Mouse (Mus musculus): ENCODE measurements around the gene Olfr1148. TPM values are rescaled to one million over a fixed set of nuclear protein-coding genes. Genes with fewer than 3 reads are reported as not detected.

Gene Olfr1148
- polyA plus RNA-seq (2015; fragmentation: Nextera tagmentation; extraction: Ambion mirVana): not detected in 2 replicates

DNA sequence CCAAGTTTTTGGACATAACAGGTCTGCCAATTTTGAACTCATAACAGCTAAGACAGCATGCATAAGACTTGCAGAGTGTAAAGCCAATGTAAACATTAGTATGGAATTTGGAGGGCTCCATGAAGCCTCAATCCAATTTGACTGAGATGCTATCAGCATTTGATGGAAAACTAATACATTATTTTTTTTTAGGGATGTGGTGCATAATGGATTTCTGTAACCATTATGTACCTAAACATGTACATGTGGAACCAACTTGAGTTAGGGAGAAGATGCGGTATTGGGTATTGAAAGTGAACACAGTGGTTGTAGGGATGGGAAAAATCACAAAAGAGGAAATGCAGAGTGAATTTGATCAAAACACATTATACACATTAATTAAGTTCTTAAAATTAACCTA is at the start of gene Olfr1148:
TSS of gene Olfr1148 (plus strand) at position 301 of the 400 bp plus-strand sequence.
- Histone ChIP-seq H3K4me2 (ENCODE audit: low read length) (no peak within 1 kb of the TSS), H3K9ac (ENCODE audit: low read depth, low read length) (no peak within 1 kb of the TSS), H3K4me3 (ENCODE audit: low read length) (no peak within 1 kb of the TSS), H3K9me3 (ENCODE audit: control insufficient read depth, low read length) (no peaks in the 10 kb centered on the region), H3K4me1 (ENCODE audit: control insufficient read depth, insufficient read depth, low read depth, low read length) (no peaks in the 10 kb centered on the region), H3K36me3 (ENCODE audit: control insufficient read depth, insufficient read depth, low read length) (no peaks in the 10 kb centered on the region), H3K27me3 (replicated peaks; ENCODE audit: control insufficient read depth, insufficient read depth, low read length) (no peaks in the 10 kb centered on the region), H3K27ac (ENCODE audit: low read depth, low read length) (no peak within 1 kb of the TSS)
- WGBS: 95% methylated on average over 1 of the region's 1 CpGs
- ATAC-seq: no peak

DNA sequence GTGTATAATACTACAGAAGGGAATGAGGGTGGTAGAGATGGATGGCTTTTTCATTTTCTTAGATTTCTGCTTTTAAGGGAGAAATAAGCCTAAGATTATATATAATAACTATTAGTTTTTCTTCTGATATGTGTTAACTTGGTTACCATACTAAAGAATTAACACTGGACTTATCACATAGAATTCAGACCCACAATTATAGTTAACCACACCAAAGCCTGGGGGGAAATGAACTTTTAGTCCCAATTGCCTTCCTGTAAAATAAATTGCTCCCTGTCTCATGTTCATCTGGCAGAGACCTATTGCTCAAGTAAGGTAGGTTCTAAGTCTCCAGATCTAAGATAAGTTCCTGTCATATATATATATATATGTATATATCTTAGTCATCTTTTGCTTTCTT is 30.0 kb upstream of the Olfr1148 start, which contains the start of gene Olfr1143:
TSS of gene Olfr1143 (plus strand) at position 301 of the 400 bp plus-strand sequence.
- Histone ChIP-seq H3K27me3 (replicated peaks; ENCODE audit: control insufficient read depth, insufficient read depth, low read length) (no peaks in the 10 kb centered on the region), H3K27ac (ENCODE audit: low read depth, low read length) (no peak within 1 kb of the TSS), H3K4me3 (ENCODE audit: low read length) (no peak within 1 kb of the TSS), H3K4me2 (ENCODE audit: low read length) (no peak within 1 kb of the TSS), H3K9me3 (ENCODE audit: control insufficient read depth, low read length) (no peaks in the 10 kb centered on the region), H3K36me3 (ENCODE audit: control insufficient read depth, insufficient read depth, low read length) (no peaks in the 10 kb centered on the region), H3K4me1 (ENCODE audit: control insufficient read depth, insufficient read depth, low read depth, low read length) (no peaks in the 10 kb centered on the region), H3K9ac (ENCODE audit: low read depth, low read length) (no peak within 1 kb of the TSS)
- no peak for ATAC-seq

DNA sequence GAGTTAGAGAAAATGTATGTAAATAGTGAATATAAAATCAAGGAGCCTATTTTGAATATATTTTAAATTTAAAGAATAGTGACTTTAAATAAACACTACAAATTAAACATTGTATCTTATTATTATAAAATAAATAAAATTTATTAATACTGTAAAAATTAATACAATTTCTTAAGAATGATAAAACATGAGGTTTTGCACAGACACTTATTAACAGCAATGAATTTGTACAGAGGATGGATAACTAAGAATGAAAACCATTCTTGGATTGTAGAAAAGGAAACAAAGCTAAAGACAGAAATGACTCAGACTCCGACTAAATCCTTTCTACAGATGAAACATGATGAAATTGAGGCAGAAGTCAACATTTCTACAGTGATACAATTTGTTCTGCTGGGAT is 20.8 kb upstream of the Olfr1148 start, which contains the start of gene Olfr1145:
TSS of gene Olfr1145 (plus strand) at position 301 of the 400 bp plus-strand sequence.
- Histone ChIP-seq H3K4me1 (ENCODE audit: control insufficient read depth, insufficient read depth, low read depth, low read length) (no peaks in the 10 kb centered on the region), H3K9ac (ENCODE audit: low read depth, low read length) (no peak within 1 kb of the TSS), H3K36me3 (ENCODE audit: control insufficient read depth, insufficient read depth, low read length) (no peaks in the 10 kb centered on the region), H3K4me3 (ENCODE audit: low read length) (no peak within 1 kb of the TSS), H3K27ac (ENCODE audit: low read depth, low read length) (no peak within 1 kb of the TSS), H3K27me3 (replicated peaks; ENCODE audit: control insufficient read depth, insufficient read depth, low read length) (no peaks in the 10 kb centered on the region), H3K4me2 (ENCODE audit: low read length) (no peak within 1 kb of the TSS), H3K9me3 (ENCODE audit: control insufficient read depth, low read length) (no peaks in the 10 kb centered on the region)
- ATAC-seq: no peak
- WGBS: 80% methylated on average over 1 of the region's 1 CpGs

DNA sequence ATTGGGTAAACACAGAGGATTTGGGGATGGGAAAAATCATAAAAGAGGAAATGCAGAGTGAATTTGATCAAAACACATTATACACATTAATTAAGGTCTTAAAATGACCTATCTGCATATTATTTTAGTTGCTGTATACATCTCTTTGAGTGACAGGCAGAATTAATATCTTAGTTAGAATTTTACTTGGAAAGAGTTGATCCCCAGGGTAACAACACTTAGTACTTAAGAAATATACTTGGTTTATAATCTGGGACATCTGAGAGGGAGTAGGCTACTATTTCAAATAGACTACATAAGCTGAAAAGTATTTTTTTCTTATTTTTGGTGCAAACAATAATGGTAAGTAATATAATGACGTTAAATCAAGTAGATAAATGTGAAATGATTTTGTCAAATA is 13.4 kb downstream of the Olfr1148 start, which contains the start of gene Olfr1150-ps1:
TSS of gene Olfr1150-ps1 (plus strand) at position 301 of the 400 bp plus-strand sequence.
- Histone ChIP-seq H3K4me1 (ENCODE audit: control insufficient read depth, insufficient read depth, low read depth, low read length) (no peaks in the 10 kb centered on the region), H3K27ac (ENCODE audit: low read depth, low read length) (no peak within 1 kb of the TSS), H3K4me2 (ENCODE audit: low read length) (no peak within 1 kb of the TSS), H3K9me3 (ENCODE audit: control insufficient read depth, low read length) (no peaks in the 10 kb centered on the region), H3K4me3 (ENCODE audit: low read length) (no peak within 1 kb of the TSS), H3K27me3 (replicated peaks; ENCODE audit: control insufficient read depth, insufficient read depth, low read length) (no peaks in the 10 kb centered on the region), H3K9ac (ENCODE audit: low read depth, low read length) (no peak within 1 kb of the TSS), H3K36me3 (ENCODE audit: control insufficient read depth, insufficient read depth, low read length) (no peaks in the 10 kb centered on the region)
- no peak for ATAC-seq
- WGBS: 81% methylated on average over 1 of the region's 1 CpGs

DNA sequence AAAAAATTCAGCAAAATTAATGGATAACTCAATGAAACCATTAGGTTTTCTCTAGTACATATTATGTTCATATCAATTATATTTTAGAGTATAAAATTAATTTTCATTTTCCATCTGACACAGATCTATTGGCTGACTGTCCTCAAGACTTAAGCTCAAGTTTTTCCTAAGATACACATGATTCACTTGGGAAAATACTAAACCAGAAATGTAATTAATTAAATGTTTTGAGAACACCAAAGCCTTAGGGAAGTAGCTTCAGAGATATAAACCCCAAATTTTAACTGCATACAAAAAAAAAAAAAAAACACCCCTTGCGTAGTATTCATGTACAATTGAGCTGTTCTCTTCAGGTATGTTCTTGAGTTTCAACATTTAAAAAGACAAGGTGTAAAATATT is 25.2 kb downstream of the Olfr1148 start, which contains the start of gene Olfr1151:
TSS of gene Olfr1151 (plus strand) at position 301 of the 400 bp plus-strand sequence.
- Histone ChIP-seq H3K9ac (ENCODE audit: low read depth, low read length) (no peak within 1 kb of the TSS), H3K27ac (ENCODE audit: low read depth, low read length) (no peak within 1 kb of the TSS), H3K36me3 (ENCODE audit: control insufficient read depth, insufficient read depth, low read length) (no peaks in the 10 kb centered on the region), H3K4me2 (ENCODE audit: low read length) (no peak within 1 kb of the TSS), H3K27me3 (replicated peaks; ENCODE audit: control insufficient read depth, insufficient read depth, low read length) (no peaks in the 10 kb centered on the region), H3K9me3 (ENCODE audit: control insufficient read depth, low read length) (no peaks in the 10 kb centered on the region), H3K4me1 (ENCODE audit: control insufficient read depth, insufficient read depth, low read depth, low read length) (no peaks in the 10 kb centered on the region), H3K4me3 (ENCODE audit: low read length) (no peak within 1 kb of the TSS)
- 76% methylated on average over 1 of the region's 1 CpGs for WGBS
- no peak for ATAC-seq

DNA sequence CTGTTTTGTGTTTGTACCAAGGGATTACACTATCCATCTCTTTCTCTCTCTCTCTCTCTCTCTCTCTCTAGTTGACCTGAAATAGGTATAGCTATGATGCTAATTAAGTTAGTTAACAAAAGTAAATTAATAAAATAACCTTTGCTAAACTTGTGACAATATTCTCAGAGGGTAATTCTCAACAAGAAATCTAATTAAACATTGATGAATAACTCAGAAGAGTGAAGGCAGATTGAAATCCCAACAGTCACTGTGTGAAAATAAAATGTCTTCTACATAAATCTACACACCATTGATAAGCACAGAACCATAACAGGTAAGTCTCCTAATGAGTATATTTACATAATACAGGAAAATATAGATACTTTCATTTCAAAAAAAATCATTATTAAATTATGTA is 35.9 kb downstream of the Olfr1148 start, which contains the start of gene Olfr1152:
TSS of gene Olfr1152 (plus strand) at position 301 of the 400 bp plus-strand sequence.
- Histone ChIP-seq H3K27me3 (replicated peaks; ENCODE audit: control insufficient read depth, insufficient read depth, low read length) (no peaks in the 10 kb centered on the region), H3K4me3 (ENCODE audit: low read length) (no peak within 1 kb of the TSS), H3K4me2 (ENCODE audit: low read length) (no peak within 1 kb of the TSS), H3K4me1 (ENCODE audit: control insufficient read depth, insufficient read depth, low read depth, low read length) (no peaks in the 10 kb centered on the region), H3K36me3 (ENCODE audit: control insufficient read depth, insufficient read depth, low read length) (no peaks in the 10 kb centered on the region), H3K9ac (ENCODE audit: low read depth, low read length) (no peak within 1 kb of the TSS), H3K27ac (ENCODE audit: low read depth, low read length) (no peak within 1 kb of the TSS), H3K9me3 (ENCODE audit: control insufficient read depth, low read length) (no peaks in the 10 kb centered on the region)
- no peak for ATAC-seq

Other genes with a start within 250 kb of the Olfr1148 start
- gene Olfr1130, start 224.3 kb upstream of the Olfr1148 start, polyA plus RNA-seq (2015; fragmentation: Nextera tagmentation; extraction: Ambion mirVana): not detected in 2 replicates
- gene Olfr1131, start 203.4 kb upstream of the Olfr1148 start, polyA plus RNA-seq (2015; fragmentation: Nextera tagmentation; extraction: Ambion mirVana): not detected in 2 replicates
- gene Olfr1132, start 193.0 kb upstream of the Olfr1148 start, polyA plus RNA-seq (2015; fragmentation: Nextera tagmentation; extraction: Ambion mirVana): not detected in 2 replicates
- gene Olfr1133, start 183.2 kb upstream of the Olfr1148 start, polyA plus RNA-seq (2015; fragmentation: Nextera tagmentation; extraction: Ambion mirVana): not detected in 2 replicates
- not detected in 2 replicates for gene Olfr1134, start 172.1 kb upstream of the Olfr1148 start, polyA plus RNA-seq (2015; fragmentation: Nextera tagmentation; extraction: Ambion mirVana)
- not detected in 2 replicates for gene Olfr1135, start 156.9 kb upstream of the Olfr1148 start, polyA plus RNA-seq (2015; fragmentation: Nextera tagmentation; extraction: Ambion mirVana)
- gene Olfr1136, start 136.6 kb upstream of the Olfr1148 start, polyA plus RNA-seq (2015; fragmentation: Nextera tagmentation; extraction: Ambion mirVana): not detected in 2 replicates
- not detected in 2 replicates for gene Olfr1137, start 117.4 kb upstream of the Olfr1148 start, polyA plus RNA-seq (2015; fragmentation: Nextera tagmentation; extraction: Ambion mirVana)
- gene Olfr1138, start 90.6 kb upstream of the Olfr1148 start, polyA plus RNA-seq (2015; fragmentation: Nextera tagmentation; extraction: Ambion mirVana): not detected in 2 replicates
- gene Olfr1140, start 86.8 kb upstream of the Olfr1148 start, polyA plus RNA-seq (2015; fragmentation: Nextera tagmentation; extraction: Ambion mirVana): not detected in 2 replicates
- gene Olfr1141, start 76.5 kb upstream of the Olfr1148 start, polyA plus RNA-seq (2015; fragmentation: Nextera tagmentation; extraction: Ambion mirVana): not detected in 2 replicates
- not detected in 2 replicates for gene Olfr152, start 51.0 kb upstream of the Olfr1148 start, polyA plus RNA-seq (2015; fragmentation: Nextera tagmentation; extraction: Ambion mirVana)
- gene Olfr1143, start 29.9 kb upstream of the Olfr1148 start, polyA plus RNA-seq (2015; fragmentation: Nextera tagmentation; extraction: Ambion mirVana): not detected in 2 replicates
- not detected in 2 replicates for gene Olfr1145, start 20.7 kb upstream of the Olfr1148 start, polyA plus RNA-seq (2015; fragmentation: Nextera tagmentation; extraction: Ambion mirVana)
- not detected in 2 replicates for gene Olfr1150-ps1, start 13.5 kb downstream of the Olfr1148 start, polyA plus RNA-seq (2015; fragmentation: Nextera tagmentation; extraction: Ambion mirVana)
- not detected in 2 replicates for gene Olfr1151, start 25.3 kb downstream of the Olfr1148 start, polyA plus RNA-seq (2015; fragmentation: Nextera tagmentation; extraction: Ambion mirVana)
- gene Olfr1152, start 36.0 kb downstream of the Olfr1148 start, polyA plus RNA-seq (2015; fragmentation: Nextera tagmentation; extraction: Ambion mirVana): 0.02 TPM in 1 of 2 replicates, not detected in the other
- gene Olfr1153, start 64.4 kb downstream of the Olfr1148 start, polyA plus RNA-seq (2015; fragmentation: Nextera tagmentation; extraction: Ambion mirVana): not detected in 2 replicates
- not detected in 2 replicates for gene Olfr1154, start 74.6 kb downstream of the Olfr1148 start, polyA plus RNA-seq (2015; fragmentation: Nextera tagmentation; extraction: Ambion mirVana)
- gene Olfr1155, start 114.6 kb downstream of the Olfr1148 start, polyA plus RNA-seq (2015; fragmentation: Nextera tagmentation; extraction: Ambion mirVana): not detected in 2 replicates
- not detected in 2 replicates for gene Olfr1156, start 122.6 kb downstream of the Olfr1148 start, polyA plus RNA-seq (2015; fragmentation: Nextera tagmentation; extraction: Ambion mirVana)
- gene Olfr1157, start 137.8 kb downstream of the Olfr1148 start, polyA plus RNA-seq (2015; fragmentation: Nextera tagmentation; extraction: Ambion mirVana): not detected in 2 replicates
- not detected in 2 replicates for gene Olfr74, start 144.1 kb downstream of the Olfr1148 start, polyA plus RNA-seq (2015; fragmentation: Nextera tagmentation; extraction: Ambion mirVana)
- gene Olfr1158, start 159.6 kb downstream of the Olfr1148 start, polyA plus RNA-seq (2015; fragmentation: Nextera tagmentation; extraction: Ambion mirVana): not detected in 2 replicates
- gene Olfr1160, start 177.7 kb downstream of the Olfr1148 start, polyA plus RNA-seq (2015; fragmentation: Nextera tagmentation; extraction: Ambion mirVana): not detected in 2 replicates
- not detected in 2 replicates for gene Olfr1161, start 192.2 kb downstream of the Olfr1148 start, polyA plus RNA-seq (2015; fragmentation: Nextera tagmentation; extraction: Ambion mirVana)
- not detected in 2 replicates for gene Olfr73, start 207.2 kb downstream of the Olfr1148 start, polyA plus RNA-seq (2015; fragmentation: Nextera tagmentation; extraction: Ambion mirVana)
- gene Olfr1162, start 220.6 kb downstream of the Olfr1148 start, polyA plus RNA-seq (2015; fragmentation: Nextera tagmentation; extraction: Ambion mirVana): not detected in 2 replicates
- gene Olfr1163, start 241.3 kb downstream of the Olfr1148 start, polyA plus RNA-seq (2015; fragmentation: Nextera tagmentation; extraction: Ambion mirVana): not detected in 2 replicates